Mouse (Mus musculus) liver, adult 2 months (tissue): ENCODE results near the gene Trpv4. TPM values are rescaled to one million over a fixed set of nuclear protein-coding genes. Genes with fewer than 3 reads are reported as not detected.
A peak's percentile ranks its signal among the peaks of the same experiment; 100 is the strongest.

Experiments used
- DNase-seq: peaks from one replicate; pipeline ENCODE4 v3.0.0-alpha.2; 2011; ENCODE audit warnings: low read depth, low spot score; ENCODE audit errors: extremely low read depth
- H3K27ac ChIP-seq: fragments of 200-500 bp; replicated peaks from 2 replicates; pipeline ENCODE4 v1.5.1; 2012; ENCODE audit warnings: low read depth, mild to moderate bottlenecking, control low read depth, inconsistent platforms, low read length; ENCODE audit not compliant: insufficient read depth
- H3K27me3 ChIP-seq: fragments of 200-500 bp; 2 replicates; pipeline ENCODE4 v1.6.1; 2012; ENCODE audit warnings: mild to moderate bottlenecking, moderate library complexity, low read length, inconsistent platforms; ENCODE audit not compliant: control insufficient read depth, insufficient read depth
- H3K36me3 ChIP-seq: fragments of 200-500 bp; 2 replicates; pipeline ENCODE4 v1.6.1; 2012; ENCODE audit warnings: low read length, inconsistent platforms; ENCODE audit not compliant: control insufficient read depth, insufficient read depth
- H3K4me1 ChIP-seq: fragments of 200-500 bp; 2 replicates; pipeline ENCODE4 v1.6.1; 2011; ENCODE audit warnings: low read length; ENCODE audit not compliant: control insufficient read depth, insufficient read depth
- H3K4me3 ChIP-seq: fragments of 200-500 bp; 2 replicates; pipeline ENCODE4 v1.5.1; 2011; ENCODE audit warnings: low read depth, mild to moderate bottlenecking, control low read depth, low read length, moderate library complexity; ENCODE audit not compliant: insufficient read depth
- H3K79me2 ChIP-seq: fragments of 200-500 bp; 2 replicates; pipeline ENCODE4 v1.6.1; 2012; ENCODE audit warnings: inconsistent platforms, mild to moderate bottlenecking, low read length, moderate library complexity; ENCODE audit not compliant: control insufficient read depth, insufficient read depth
- H3K9ac ChIP-seq: fragments of 200-500 bp; 2 replicates; pipeline ENCODE4 v1.6.1; 2012; ENCODE audit warnings: low read depth, mild to moderate bottlenecking, control low read depth, inconsistent platforms, low read length
- CTCF ChIP-seq: fragments of 200-500 bp; IDR thresholded peaks from 2 replicates; pipeline ENCODE4 v1.5.1; 2011; ENCODE audit warnings: low read depth, low read length, control low read depth
- POLR2A ChIP-seq: fragments of 200-500 bp; IDR thresholded peaks from 2 replicates; pipeline ENCODE4 v1.6.1; 2011; ENCODE audit warnings: low read length, control low read depth; ENCODE audit not compliant: insufficient read depth; ENCODE audit errors: extremely low read depth
- WGBS: fragments of 180-500 bp; shearing (Covaris S2); methylation state at CpG from one replicate; pipeline ENCODE4 v1.1.7; 2018; 5-methylcytosine and 5-hydroxymethylcytosine counted together
- polyA plus RNA-seq: library from polyadenylated mRNA; depleted of rRNA; stranded (reverse); fragments of >200 nt; gene quantifications from 2 replicates; pipeline ENCODE4 v1.2.3, GENCODE M21; 2012
- total RNA-seq: library from RNA; depleted of rRNA; stranded (reverse); fragments of >200 nt; gene quantifications from 2 replicates; pipeline ENCODE4 v1.2.3, GENCODE M21; 2014

The Trpv4 gene
- total and polyA plus RNA-seq, 2 experiments: 0.09 to 0.50 TPM

- Histone ChIP-seq H3K79me2 (peaks cover 10% of the 10 kb centered on the region; the same call in 1 of the 2 replicates), H3K27ac (no peak overlapping the region), H3K9ac (peak overlapping the region; percentile 4; the same call in 1 of the 2 replicates), H3K27me3 (no peaks in the 10 kb centered on the region), H3K36me3 (no peaks in the 10 kb centered on the region), H3K4me3 (peak overlapping the region; percentile 11; the same call in 1 of the 2 replicates), H3K4me1 (peaks cover 19% of the 10 kb centered on the region)
- TF ChIP-seq CTCF (no peak), POLR2A (0 out of 2 replicates have a peak, but pooled peaks have one; percentile 9)
- DNase-seq: no peak
- WGBS: 65% methylated on average over 15 of the region's 15 CpGs
Observed at GRCm38 (mm10) chr5:114594741-114595241, 63.4 kb downstream of the Trpv4 start.

- Histone ChIP-seq H3K36me3 (no peaks in the 10 kb centered on the region), H3K4me1 (peaks cover 19% of the 10 kb centered on the region)
- no peak for DNase-seq
Observed at GRCm38 (mm10) chr5:114593949-114594348, 64.3 kb downstream of the Trpv4 start.

GRCm38 (mm10) chr5:114593161-114593821 is 64.9 kb downstream of the Trpv4 start:
- 89% methylated on average over 11 of the region's 12 CpGs for whole genome bisulfite sequencing
- Histone ChIP-seq H3K27ac (no peak overlapping the region), H3K79me2 (peaks cover 14% of the 10 kb centered on the region; the same call in 1 of the 2 replicates), H3K27me3 (no peaks in the 10 kb centered on the region), H3K4me1 (peaks cover 19% of the 10 kb centered on the region), H3K36me3 (no peaks in the 10 kb centered on the region), H3K4me3 (no peak overlapping the region), H3K9ac (no peak overlapping the region)
- no peak for TF ChIP-seq POLR2A
- no peak for DNase-seq

More at GRCm38 (mm10) chr5:114593949-114594348, 64.3 kb downstream of the Trpv4 start:
- Histone ChIP-seq H3K27ac (no peak overlapping the region), H3K79me2 (peaks cover 14% of the 10 kb centered on the region; the same call in 1 of the 2 replicates), H3K4me3 (no peak overlapping the region), H3K9ac (no peak overlapping the region), H3K27me3 (no peaks in the 10 kb centered on the region)
- TF ChIP-seq CTCF: no peak
- TF ChIP-seq POLR2A: no peak
- WGBS: 76% methylated on average over 5 of the region's 5 CpGs

- no peak overlapping the region for H3K27ac ChIP-seq
- H3K36me3 ChIP-seq: no peaks in the 10 kb centered on the region
- peaks cover 14% of the 10 kb centered on the region; the same call in 1 of the 2 replicates for H3K79me2 ChIP-seq
- H3K4me1 ChIP-seq: peaks cover 17% of the 10 kb centered on the region
- WGBS: 91% methylated on average over 19 of the region's 19 CpGs
- H3K9ac ChIP-seq: no peak overlapping the region
- no peak for DNase-seq
- TF ChIP-seq POLR2A (no peak), CTCF (no peak)
- no peaks in the 10 kb centered on the region for H3K27me3 ChIP-seq
- no peak overlapping the region for H3K4me3 ChIP-seq
Observed at GRCm38 (mm10) chr5:114592463-114593160, 65.6 kb downstream of the Trpv4 start.

- Histone ChIP-seq H3K27ac (no peak overlapping the region), H3K4me3 (no peak overlapping the region), H3K9ac (no peak overlapping the region), H3K79me2 (peaks cover 14% of the 10 kb centered on the region; the same call in 1 of the 2 replicates), H3K4me1 (peaks cover 5% of the 10 kb centered on the region), H3K36me3 (no peaks in the 10 kb centered on the region), H3K27me3 (no peaks in the 10 kb centered on the region)
- no peak for DNase-seq
- 64% methylated on average over 15 of the region's 15 CpGs for WGBS
- no peak for TF ChIP-seq POLR2A
- no peak for TF ChIP-seq CTCF
Observed at GRCm38 (mm10) chr5:114591151-114591561, 67.1 kb downstream of the Trpv4 start.
